Mouse (Mus musculus) thymus, postnatal 4 days (tissue): ENCODE measurements at regions not wholly inside any gene's neighbourhood (a gene's known extent, or its start where the extent isn't known, plus 50 kb on each side); places are given as distances from the start of the nearest gene placed in this dataset.
"Not testable (repeated sequence)": the region's sequence is repeated elsewhere in the genome, so short reads cannot be mapped to it uniquely, and the experiment has no call there.

Experiments
- DNase-seq: peaks from one replicate; pipeline ENCODE4 v3.0.0; 2021

- not testable (repeated sequence) for DNase-seq
Measured at GRCm38 (mm10) chr16:21102033-21102432, 51.8 kb downstream of the Teddm3 start.

GRCm38 (mm10) chr16:21100126-21100525, 53.7 kb downstream of the Teddm3 start:
- not testable (repeated sequence) for DNase-seq

GRCm38 (mm10) chr16:21074779-21075148, 79.0 kb downstream of the Teddm3 start:
- no peak for DNase-seq

- DNase-seq = peak; percentile 31
Measured at GRCm38 (mm10) chr16:21074082-21074778, 79.6 kb downstream of the Teddm3 start.

- DNase-seq = no peak
Measured at GRCm38 (mm10) chr16:21060211-21060610, 93.6 kb downstream of the Teddm3 start.

- no peak for DNase-seq
Measured at GRCm38 (mm10) chr16:21054772-21055171, 99.0 kb downstream of the Teddm3 start.

- not testable (repeated sequence) for DNase-seq
Measured at GRCm38 (mm10) chr16:21022087-21022486, 131.7 kb downstream of the Teddm3 start.

- DNase-seq = no peak
Measured at GRCm38 (mm10) chr16:21004871-21005270, 148.9 kb downstream of the Teddm3 start.

GRCm38 (mm10) chr16:21001126-21001525, 152.7 kb downstream of the Teddm3 start:
- no peak for DNase-seq

GRCm38 (mm10) chr16:20990524-20990923, 163.3 kb downstream of the Teddm3 start:
- DNase-seq = no peak

- no peak for DNase-seq
Measured at GRCm38 (mm10) chr16:20975406-20975805, 178.4 kb downstream of the Teddm3 start.

GRCm38 (mm10) chr16:20972442-20972841, 181.4 kb downstream of the Teddm3 start:
- DNase-seq = no peak

- DNase-seq = no peak
Measured at GRCm38 (mm10) chr16:20958905-20959304, 194.9 kb downstream of the Teddm3 start.

- DNase-seq = no peak
Measured at GRCm38 (mm10) chr16:20936722-20937121, 202.4 kb upstream of the Thpo start.

- DNase-seq = not testable (repeated sequence)
Measured at GRCm38 (mm10) chr16:20934846-20935245, 200.5 kb upstream of the Thpo start.

- DNase-seq = not testable (repeated sequence)
Measured at GRCm38 (mm10) chr16:20930003-20930402, 195.7 kb upstream of the Thpo start.

GRCm38 (mm10) chr16:20925776-20926175, 191.5 kb upstream of the Thpo start:
- not testable (repeated sequence) for DNase-seq

- DNase-seq = not testable (repeated sequence)
Measured at GRCm38 (mm10) chr16:20910864-20911263, 176.6 kb upstream of the Thpo start.

GRCm38 (mm10) chr16:20908467-20909351, 174.4 kb upstream of the Thpo start:
- DNase-seq = peak; percentile 52

- no peak for DNase-seq
Measured at GRCm38 (mm10) chr16:20895734-20896133, 161.4 kb upstream of the Thpo start.

GRCm38 (mm10) chr16:20871726-20872125, 137.4 kb upstream of the Thpo start:
- no peak for DNase-seq

GRCm38 (mm10) chr16:20866771-20867170, 132.5 kb upstream of the Thpo start:
- no peak for DNase-seq

- DNase-seq = no peak
Measured at GRCm38 (mm10) chr16:20861256-20861655, 126.9 kb upstream of the Thpo start.

- not testable (repeated sequence) for DNase-seq
Measured at GRCm38 (mm10) chr16:20860606-20861005, 126.3 kb upstream of the Thpo start.
